Mouse (Mus musculus): ENCODE results near the gene Nup88.
A peak's percentile ranks its signal among the peaks of the same experiment; 100 is the strongest.
"Not testable (repeated sequence)": the region's sequence is repeated elsewhere in the genome, so short reads cannot be mapped to it uniquely, and the experiment has no call there.

Gene Nup88

DNA sequence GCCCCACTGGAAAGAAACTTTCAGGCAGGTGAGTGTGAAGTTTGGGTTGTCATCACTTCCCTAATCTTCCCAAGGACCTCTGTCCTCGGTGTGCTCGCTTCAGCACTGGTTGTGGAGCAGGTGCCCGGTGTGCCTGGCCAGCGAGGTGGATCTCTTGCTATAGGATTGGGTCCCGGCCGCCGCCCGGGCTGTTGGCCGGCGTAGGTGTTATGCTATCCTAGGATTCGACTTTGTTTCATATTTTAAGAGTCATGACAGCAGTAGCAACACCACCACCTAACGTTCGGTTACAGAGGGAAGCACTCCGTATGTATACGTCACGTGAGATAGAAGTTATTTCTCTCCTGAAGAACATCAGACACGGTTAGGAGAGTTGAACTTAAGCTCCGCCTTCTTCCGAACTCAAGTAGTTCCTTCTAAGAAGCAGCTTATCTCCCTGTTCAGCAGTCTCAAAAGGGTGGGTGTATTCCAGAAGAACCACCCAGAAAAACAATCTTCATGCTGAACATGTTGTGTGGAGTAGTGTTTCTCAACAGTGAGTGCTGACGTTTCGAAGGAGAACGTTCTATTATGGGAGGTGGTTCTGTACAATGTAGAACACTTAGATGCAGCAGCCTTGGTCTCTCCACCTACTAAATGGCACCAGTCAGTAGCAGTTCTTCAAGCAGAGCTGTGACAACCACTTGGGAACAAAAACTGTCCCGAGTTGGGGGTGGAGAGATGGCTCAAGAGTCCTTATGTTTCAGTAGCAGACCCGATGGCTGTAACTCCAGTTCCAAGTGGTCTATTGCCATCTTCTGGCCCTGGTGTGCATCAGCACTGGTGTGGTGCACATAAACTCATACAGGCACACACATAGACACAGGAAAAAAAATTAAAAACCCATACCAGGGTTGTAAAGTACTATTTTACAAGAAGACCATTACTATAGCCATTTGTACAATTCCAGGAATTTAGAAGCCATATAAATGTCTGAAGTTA, 1.1 kb upstream of the Nup88 start:
- DNase-seq (ENCODE audit: extremely low read depth, low read depth), result peak; percentile 98

DNA sequence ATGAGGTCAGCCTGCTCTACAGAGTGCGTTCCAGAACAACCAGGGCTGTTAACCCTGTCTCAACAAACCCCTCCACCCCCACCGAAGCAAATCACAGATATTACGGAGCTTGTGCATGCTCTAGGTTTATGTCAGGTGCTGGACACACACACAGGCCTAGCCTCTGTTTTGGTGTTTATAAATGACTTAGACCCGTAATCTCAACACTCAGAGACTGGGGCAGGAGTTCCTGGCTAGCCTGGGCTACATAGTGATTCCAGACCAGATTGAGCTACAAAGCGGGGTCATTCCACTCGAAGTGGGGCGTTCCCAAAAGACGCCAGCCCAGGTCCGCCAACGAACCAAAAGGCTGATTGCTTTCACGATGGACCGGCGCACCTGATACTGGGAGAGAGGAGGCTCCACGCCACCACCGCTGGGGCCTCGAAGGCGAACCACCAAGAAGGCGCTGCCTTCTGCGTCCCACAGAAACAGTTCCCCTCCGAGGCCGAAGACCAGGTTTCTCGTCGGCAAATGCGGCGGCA, 440 bp downstream of the Nup88 start:
- no peak for DNase-seq (ENCODE audit: extremely low read depth, low read depth)

- no peak for DNase-seq (ENCODE audit: extremely low read depth, low read depth)
Observed at GRCm38 (mm10) chr11:70964222-70964907, 5.4 kb downstream of the Nup88 start.

GRCm38 (mm10) chr11:70960786-70961554, 8.8 kb downstream of the Nup88 start:
- no peak for DNase-seq (ENCODE audit: extremely low read depth, low read depth)

DNA sequence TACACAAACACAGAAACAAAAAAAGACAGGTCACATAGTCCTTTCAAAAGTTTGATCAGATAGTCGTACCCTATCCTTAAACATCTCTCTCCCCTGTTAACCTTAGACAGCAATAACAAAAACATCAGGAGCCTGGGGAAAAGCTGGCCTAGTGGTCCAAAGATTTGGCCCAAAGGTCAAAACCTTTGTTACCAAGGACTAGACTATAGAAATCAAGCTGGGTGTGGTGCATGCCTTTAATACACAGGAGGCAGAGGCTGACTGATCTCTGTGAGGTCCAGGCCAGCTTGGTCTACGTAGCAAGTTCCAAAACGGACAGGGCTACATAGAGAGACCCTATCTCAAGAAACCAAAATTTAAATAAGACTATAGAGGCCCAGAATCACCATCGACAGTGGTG, 15.1 kb downstream of the Nup88 start:
- no peak for DNase-seq (ENCODE audit: extremely low read depth, low read depth)

GRCm38 (mm10) chr11:70944935-70945817, 24.6 kb downstream of the Nup88 start:
- DNase-seq (ENCODE audit: extremely low read depth, low read depth), result no peak

- no peak for DNase-seq (ENCODE audit: extremely low read depth, low read depth)
Observed at GRCm38 (mm10) chr11:70943651-70944050, 26.1 kb downstream of the Nup88 start.

DNA sequence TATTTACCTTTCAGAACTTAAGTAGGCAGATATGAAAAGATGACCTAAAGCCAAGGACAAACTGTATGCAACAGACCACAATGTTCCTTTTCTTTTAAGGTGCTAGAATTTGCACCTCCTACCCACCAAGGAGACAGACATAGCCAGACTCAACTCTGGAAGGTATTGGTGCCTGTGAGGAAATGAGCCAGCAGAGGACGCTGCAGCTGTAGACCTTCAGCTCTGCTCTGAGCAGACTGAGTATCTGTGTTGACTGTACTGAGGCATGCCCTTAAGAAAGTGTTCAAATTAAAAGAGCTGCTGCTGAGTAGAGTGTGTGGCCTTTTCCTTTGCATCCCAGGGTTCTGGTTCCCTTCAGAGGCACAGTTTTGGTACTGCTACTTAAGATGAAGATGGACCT, 27.2 kb downstream of the Nup88 start:
- no peak for DNase-seq (ENCODE audit: extremely low read depth, low read depth)

GRCm38 (mm10) chr11:70935316-70935715, 34.5 kb downstream of the Nup88 start:
- DNase-seq (ENCODE audit: extremely low read depth, low read depth), result no peak

DNA sequence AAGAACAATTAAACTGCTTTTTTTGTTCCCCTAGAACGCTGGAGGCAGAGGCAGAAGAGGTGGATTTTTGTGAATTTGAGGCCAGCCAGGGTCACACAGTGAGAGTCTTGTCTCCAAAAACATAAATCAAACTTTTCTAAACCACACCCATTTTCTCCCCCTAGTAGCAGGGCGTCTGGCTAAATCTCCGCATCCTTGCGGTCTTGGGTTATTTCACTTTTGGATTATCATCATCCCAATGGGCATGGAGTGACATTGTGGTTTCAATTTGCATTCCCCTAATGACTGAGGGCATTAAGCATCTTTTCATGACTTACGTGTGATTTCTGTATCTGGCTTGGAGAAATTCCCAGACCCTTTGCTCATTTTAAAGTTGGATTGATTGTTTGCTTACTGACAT, 38.3 kb downstream of the Nup88 start:
- DNase-seq (ENCODE audit: extremely low read depth, low read depth), result no peak

DNA sequence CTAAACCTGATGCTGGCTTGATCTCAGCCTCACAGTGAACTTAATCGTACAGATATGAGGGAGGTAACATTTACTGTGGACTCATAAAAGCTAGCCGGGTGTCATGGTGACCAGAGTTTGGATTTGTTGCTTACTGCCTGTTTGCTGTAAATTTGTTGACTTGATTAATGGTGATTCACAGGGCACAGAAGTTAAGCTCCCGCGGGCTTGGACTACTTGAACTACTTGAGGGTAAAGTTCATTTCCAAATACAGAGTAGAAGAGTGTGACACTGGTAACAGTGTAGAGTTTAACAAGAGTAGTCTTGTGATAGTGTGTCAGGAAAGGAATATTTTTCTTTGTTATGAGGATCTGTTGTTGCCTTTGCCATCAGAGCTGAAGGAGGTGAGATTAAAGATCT, 50.2 kb downstream of the Nup88 start:
- DNase-seq (ENCODE audit: extremely low read depth, low read depth), result no peak

DNA sequence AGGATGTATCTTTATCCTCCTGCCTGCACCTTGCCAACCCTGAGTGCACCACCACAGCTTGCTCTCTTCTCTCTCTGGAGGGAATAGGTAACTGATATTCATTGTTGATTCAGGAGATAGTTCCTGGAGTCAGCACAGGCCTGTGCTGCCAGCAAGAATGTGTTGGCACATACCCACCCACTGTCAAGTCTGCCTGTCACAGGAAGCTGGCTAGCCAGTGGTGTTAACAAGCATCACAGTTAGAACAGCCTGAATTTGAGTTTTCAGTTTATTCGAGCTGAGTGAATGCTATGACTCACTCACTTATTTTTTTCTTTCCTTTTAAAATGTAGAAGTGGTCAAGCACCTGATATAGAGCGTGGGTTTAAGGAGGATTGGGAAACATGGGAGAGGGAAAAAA, 51.9 kb downstream of the Nup88 start:
- no peak for DNase-seq (ENCODE audit: extremely low read depth, low read depth)

GRCm38 (mm10) chr11:70911920-70912319, 57.9 kb downstream of the Nup88 start:
- no peak for DNase-seq (ENCODE audit: extremely low read depth, low read depth)

DNA sequence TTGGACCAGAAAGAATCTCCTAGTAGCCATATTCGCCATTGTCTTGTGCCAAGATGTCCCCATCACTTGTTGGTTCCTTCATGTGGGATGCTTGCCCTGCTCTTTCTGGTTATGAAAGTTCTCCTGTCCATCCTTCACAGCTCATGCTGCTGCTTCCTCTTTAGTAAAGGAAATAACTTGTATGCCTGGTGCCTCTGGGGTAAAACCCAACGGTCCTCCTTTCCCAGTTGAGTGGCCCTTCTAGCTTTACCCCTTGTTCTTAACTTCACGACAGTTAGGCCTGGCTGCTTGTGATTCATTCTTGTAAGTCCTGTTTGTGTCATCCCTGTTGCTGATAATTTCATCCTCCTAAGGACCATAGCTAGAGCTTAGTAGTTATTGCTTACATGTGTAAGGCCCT, 58.5 kb downstream of the Nup88 start:
- DNase-seq (ENCODE audit: extremely low read depth, low read depth), result no peak

- no peak for DNase-seq (ENCODE audit: extremely low read depth, low read depth)
Observed at GRCm38 (mm10) chr11:70906681-70907080, 63.1 kb downstream of the Nup88 start.

GRCm38 (mm10) chr11:70898182-70898581, 71.6 kb downstream of the Nup88 start:
- DNase-seq (ENCODE audit: extremely low read depth, low read depth), result not testable (repeated sequence)

- no peak for DNase-seq (ENCODE audit: extremely low read depth, low read depth)
Observed at GRCm38 (mm10) chr11:70897680-70898079, 72.1 kb downstream of the Nup88 start.

Measured in MEL-GATA-1-ER (cell line).